Mouse (Mus musculus) hindbrain, embryonic 14.5 days (tissue): Measurements from ENCODE around the gene Otos. TPM values are rescaled to one million over a fixed set of nuclear protein-coding genes. Genes with fewer than 3 reads are reported as not detected.

ENCODE experiments used
- ATAC-seq: fragments of 200-750 bp; cut with Nextera tagmentation; 2 replicates; pipeline ENCODE4 v1.8.0; 2017; ENCODE audit warnings: moderate number of reproducible peaks, mild to moderate bottlenecking, moderate TSS enrichment, moderate library complexity; ENCODE audit not compliant: low FRiP score
- DNase-seq: peaks from one replicate; pipeline ENCODE4 v3.0.0-alpha.2; 2015; ENCODE audit warnings: low spot score
- H3K27ac ChIP-seq: fragments of 300-500 bp; sonication (generic); 2 replicates; pipeline ENCODE4 v1.5.1; 2014; ENCODE audit warnings: mild to moderate bottlenecking, moderate library complexity
- H3K27me3 ChIP-seq: fragments of 300-500 bp; sonication (generic); 2 replicates; pipeline ENCODE4 v1.6.1; 2014; ENCODE audit warnings: mild to moderate bottlenecking, low read length, mixed read lengths; ENCODE audit not compliant: control insufficient read depth, insufficient read depth
- H3K36me3 ChIP-seq: fragments of 300-500 bp; sonication (generic); replicated peaks from 2 replicates; pipeline ENCODE4 v1.6.1; 2014; ENCODE audit not compliant: control insufficient read depth, insufficient read depth
- H3K4me1 ChIP-seq: fragments of 300-500 bp; sonication (generic); replicated peaks from 2 replicates; pipeline ENCODE4 v1.6.1; 2014; ENCODE audit warnings: antibody characterized with exemption, low read length, mixed read lengths; ENCODE audit not compliant: control insufficient read depth, insufficient read depth
- H3K4me2 ChIP-seq: fragments of 300-500 bp; sonication (generic); replicated peaks from 2 replicates; pipeline ENCODE4 v1.6.1; 2014; ENCODE audit warnings: mild to moderate bottlenecking, moderate library complexity
- H3K4me3 ChIP-seq: fragments of 300-500 bp; sonication (generic); replicated peaks from 2 replicates; pipeline ENCODE4 v1.5.1; 2014; ENCODE audit warnings: mild to moderate bottlenecking, low read length
- H3K9ac ChIP-seq: fragments of 300-500 bp; sonication (generic); 2 replicates; pipeline ENCODE4 v1.6.1; 2014
- H3K9me3 ChIP-seq: fragments of 300-500 bp; sonication (generic); 2 replicates; pipeline ENCODE4 v1.6.1; 2016; ENCODE audit warnings: low read length; ENCODE audit not compliant: control insufficient read depth
- WGBS: fragments of 180-500 bp; shearing (Covaris S2); extraction: QIAGEN DNeasy Blood & Tissue Kit; methylation state at CpG from one replicate; pipeline ENCODE4 v1.1.7; 2014; 5-methylcytosine and 5-hydroxymethylcytosine counted together
- polyA plus RNA-seq: library from polyadenylated mRNA; unstranded; fragments of >200 nt; fragmentation: Nextera tagmentation; extraction: Ambion mirVana; gene quantifications from 2 replicates; pipeline ENCODE4 v1.2.1, GENCODE M21; 2014

Otos gene
- polyA plus RNA-seq, 1 experiment from 2014 or later: not detected

DNA sequence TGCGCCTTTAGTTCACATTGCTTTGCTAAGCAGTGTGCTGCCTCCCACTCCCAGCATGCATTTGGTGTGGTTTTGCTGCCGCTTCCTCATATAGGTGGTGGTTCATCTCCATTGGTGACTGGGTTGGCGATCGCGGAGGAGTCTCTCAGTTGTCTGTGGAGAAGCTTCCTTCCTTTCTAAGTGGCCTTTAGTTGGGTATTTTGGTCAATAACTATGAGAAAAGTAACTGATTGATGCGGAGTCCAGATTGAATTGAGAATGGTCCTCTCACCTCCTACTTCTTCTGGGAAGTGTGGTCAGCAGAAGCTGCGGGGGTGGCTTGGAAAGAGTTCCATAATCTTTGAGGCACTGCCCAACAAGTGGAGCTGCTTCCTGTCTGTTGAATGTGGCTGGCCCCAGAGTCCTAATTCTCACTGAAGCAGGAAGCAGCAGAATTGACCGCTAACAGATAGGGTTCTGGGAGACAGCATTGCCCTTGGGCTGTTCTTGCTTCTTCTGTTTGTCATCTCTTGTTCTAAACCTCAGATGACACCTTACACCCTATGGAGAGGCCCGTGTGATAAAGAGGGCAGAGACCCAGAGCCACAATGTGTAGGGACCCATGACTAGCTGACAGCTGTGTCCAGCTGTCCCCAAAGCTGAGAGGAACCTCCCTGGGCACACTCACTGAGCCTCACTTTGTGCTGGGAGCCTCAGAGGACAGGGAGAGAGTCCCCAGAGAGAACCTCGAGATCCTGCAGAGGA lies 27.5 kb upstream of the Otos start:
- DNase-seq (no peak), ATAC-seq (no peak)
- no peak overlapping the region for H3K4me3 ChIP-seq
- no peak overlapping the region for H3K9ac ChIP-seq
- no peaks in the 10 kb centered on the region for H3K27me3 ChIP-seq
- WGBS: 86% methylated on average over 10 of the region's 10 CpGs
- H3K9me3 ChIP-seq: no peaks in the 10 kb centered on the region
- H3K4me2 ChIP-seq: no peak overlapping the region
- peaks cover 11% of the 10 kb centered on the region for H3K4me1 ChIP-seq
- H3K36me3 ChIP-seq: no peaks in the 10 kb centered on the region
- H3K27ac ChIP-seq: no peak overlapping the region

DNA sequence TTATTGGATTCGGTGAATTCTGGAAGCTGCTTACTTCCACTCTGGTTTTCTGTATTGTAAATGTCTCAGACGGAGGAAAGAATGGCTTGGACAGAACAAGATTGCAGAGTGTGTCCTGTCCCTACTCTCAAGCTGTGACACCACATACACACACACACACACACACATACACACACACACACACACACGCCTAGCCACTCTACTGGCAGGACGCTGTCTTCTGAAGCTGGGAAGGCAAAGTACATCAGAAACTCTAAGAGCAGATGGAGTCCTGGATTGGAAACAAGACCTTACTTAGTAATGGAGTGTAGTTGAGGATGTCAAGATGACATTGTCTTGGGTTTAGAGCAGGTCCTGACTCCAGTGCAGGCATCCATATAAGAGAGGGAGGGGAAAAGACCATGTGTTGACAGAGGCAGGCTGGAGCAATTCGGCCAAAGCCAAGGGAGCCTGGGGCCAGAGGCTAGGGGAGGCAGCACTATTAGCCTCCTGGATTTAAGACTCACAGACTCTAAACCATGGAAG lies 24.7 kb upstream of the Otos start:
- ATAC-seq (no peak), DNase-seq (no peak)
- Histone ChIP-seq H3K27me3 (no peaks in the 10 kb centered on the region), H3K4me3 (no peak overlapping the region), H3K9ac (no peak overlapping the region), H3K36me3 (no peaks in the 10 kb centered on the region), H3K4me1 (no peaks in the 10 kb centered on the region), H3K9me3 (no peaks in the 10 kb centered on the region), H3K4me2 (no peak overlapping the region), H3K27ac (no peak overlapping the region)
- WGBS: 88% methylated on average over 5 of the region's 5 CpGs

GRCm38 (mm10) chr1:92671326-92671725 lies 22.7 kb upstream of the Otos start:
- no peaks in the 10 kb centered on the region for H3K27me3 ChIP-seq
- ATAC-seq (no peak), DNase-seq (no peak)
- H3K27ac ChIP-seq: no peak overlapping the region
- no peak overlapping the region for H3K9ac ChIP-seq
- no peak overlapping the region for H3K4me2 ChIP-seq
- 85% methylated on average over 4 of the region's 4 CpGs for WGBS
- H3K36me3 ChIP-seq: no peaks in the 10 kb centered on the region
- no peaks in the 10 kb centered on the region for H3K4me1 ChIP-seq
- H3K9me3 ChIP-seq: no peaks in the 10 kb centered on the region
- no peak overlapping the region for H3K4me3 ChIP-seq

DNA sequence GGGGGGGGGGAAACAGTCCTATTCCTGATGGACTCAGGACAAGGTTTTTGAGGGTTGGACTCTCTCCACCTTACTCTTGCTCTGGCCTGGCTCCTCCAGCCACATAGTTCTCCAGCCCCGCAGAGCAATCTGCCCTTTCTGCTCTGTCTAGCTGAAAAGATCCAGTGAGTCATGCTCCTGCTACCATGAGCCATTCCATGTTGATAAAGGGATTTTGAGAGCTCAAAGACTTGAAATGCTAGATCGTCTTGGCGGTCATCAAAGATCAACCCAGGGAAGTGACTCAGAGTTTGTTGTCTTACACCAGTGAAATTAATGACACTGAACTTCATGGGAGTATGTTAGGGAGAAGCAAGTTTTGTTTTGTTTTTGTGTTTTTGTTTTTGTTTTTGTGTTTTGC lies 20.8 kb upstream of the Otos start:
- Histone ChIP-seq H3K27ac (no peak overlapping the region), H3K9ac (no peak overlapping the region), H3K4me2 (no peak overlapping the region), H3K4me1 (no peaks in the 10 kb centered on the region), H3K9me3 (no peaks in the 10 kb centered on the region), H3K4me3 (no peak overlapping the region), H3K36me3 (no peaks in the 10 kb centered on the region), H3K27me3 (no peaks in the 10 kb centered on the region)
- ATAC-seq (no peak), DNase-seq (no peak)
- 98% methylated on average over 3 of the region's 3 CpGs for WGBS

- 74% methylated on average over 6 of the region's 6 CpGs for WGBS
- ATAC-seq (no peak), DNase-seq (no peak)
- Histone ChIP-seq H3K9ac (no peak overlapping the region), H3K4me3 (no peak overlapping the region), H3K4me1 (no peaks in the 10 kb centered on the region), H3K4me2 (no peak overlapping the region), H3K36me3 (no peaks in the 10 kb centered on the region), H3K27ac (no peak overlapping the region), H3K9me3 (no peaks in the 10 kb centered on the region), H3K27me3 (no peaks in the 10 kb centered on the region; the same call in 1 of the 2 replicates)
Measured at GRCm38 (mm10) chr1:92667106-92667505, 18.5 kb upstream of the Otos start.

GRCm38 (mm10) chr1:92659392-92659791 lies 10.8 kb upstream of the Otos start:
- 70% methylated on average over 5 of the region's 5 CpGs for WGBS
- no peaks in the 10 kb centered on the region for H3K9me3 ChIP-seq

GRCm38 (mm10) chr1:92657025-92657820 lies 8.6 kb upstream of the Otos start:
- no peaks in the 10 kb centered on the region for H3K36me3 ChIP-seq
- no peaks in the 10 kb centered on the region for H3K4me1 ChIP-seq
- H3K27me3 ChIP-seq: no peaks in the 10 kb centered on the region
- no peak overlapping the region for H3K9ac ChIP-seq
- no peak overlapping the region for H3K4me3 ChIP-seq
- WGBS: 79% methylated on average over 11 of the region's 11 CpGs
- no peaks in the 10 kb centered on the region for H3K9me3 ChIP-seq
- H3K27ac ChIP-seq: no peak overlapping the region
- no peak overlapping the region for H3K4me2 ChIP-seq
- no peak for DNase-seq
- ATAC-seq: no peak

More at GRCm38 (mm10) chr1:92659392-92659791, 10.8 kb upstream of the Otos start:
- Histone ChIP-seq H3K4me3 (no peak overlapping the region), H3K4me1 (no peaks in the 10 kb centered on the region), H3K4me2 (no peak overlapping the region), H3K27me3 (no peaks in the 10 kb centered on the region; the same call in 1 of the 2 replicates), H3K9ac (no peak overlapping the region), H3K36me3 (no peaks in the 10 kb centered on the region), H3K27ac (no peak overlapping the region)
- ATAC-seq (no peak), DNase-seq (no peak)

- DNase-seq: no peak
- H3K4me3 ChIP-seq: no peak overlapping the region
- no peak for ATAC-seq
- no peak overlapping the region for H3K27ac ChIP-seq
- no peaks in the 10 kb centered on the region for H3K36me3 ChIP-seq
- 70% methylated on average over 2 of the region's 2 CpGs for WGBS
- no peak overlapping the region for H3K9ac ChIP-seq
- H3K27me3 ChIP-seq: no peaks in the 10 kb centered on the region
- H3K9me3 ChIP-seq: no peaks in the 10 kb centered on the region
- H3K4me1 ChIP-seq: no peaks in the 10 kb centered on the region
- no peak overlapping the region for H3K4me2 ChIP-seq
Measured at GRCm38 (mm10) chr1:92654676-92655075, 6.0 kb upstream of the Otos start.

DNA sequence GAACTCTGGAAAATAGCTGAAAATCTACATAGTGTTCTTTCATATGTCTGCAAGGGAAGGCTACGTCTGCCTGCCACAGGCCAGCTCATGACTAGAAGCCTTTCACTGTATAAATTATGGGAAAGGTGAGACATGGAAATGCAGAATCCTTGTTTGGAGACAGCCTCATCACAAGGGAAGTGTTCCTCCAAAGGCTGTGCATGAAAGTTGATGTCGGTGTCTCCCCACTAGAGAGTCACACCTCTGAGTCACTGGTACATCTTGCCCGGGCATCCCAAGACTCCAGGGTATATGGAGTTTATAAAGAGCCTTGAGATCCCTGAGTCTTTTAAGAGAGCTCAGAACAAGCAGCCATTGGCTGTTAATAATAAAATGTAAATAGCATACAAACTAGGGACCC lies 4.5 kb upstream of the Otos start:
- no peak for DNase-seq
- Histone ChIP-seq H3K27ac (no peak overlapping the region), H3K4me3 (no peak overlapping the region), H3K4me2 (no peak overlapping the region), H3K9ac (no peak overlapping the region), H3K27me3 (no peaks in the 10 kb centered on the region), H3K4me1 (no peaks in the 10 kb centered on the region), H3K9me3 (no peaks in the 10 kb centered on the region), H3K36me3 (no peaks in the 10 kb centered on the region)
- 95% methylated on average over 3 of the region's 3 CpGs for WGBS
- ATAC-seq: no peak
